Mouse (Mus musculus) C2C12 (cell line): ENCODE data around the gene Rab13. TPM values are rescaled to one million over a fixed set of nuclear protein-coding genes. Genes with fewer than 3 reads are reported as not detected.

Source experiments
- H3K27me3 ChIP-seq: one replicate; pipeline ENCODE4 v1.6.1; 2011; ENCODE audit not compliant: control insufficient read depth, insufficient read depth, insufficient read length
- H3K36me3 ChIP-seq: one replicate; pipeline ENCODE4 v1.6.1; 2011; ENCODE audit not compliant: control insufficient read depth, insufficient read depth
- H3K4me3 ChIP-seq: one replicate; pipeline ENCODE4 v1.5.1; 2011; ENCODE audit warnings: mild to moderate bottlenecking, control low read depth; ENCODE audit not compliant: poor library complexity, insufficient read depth, severe bottlenecking
- H3K79me2 ChIP-seq: one replicate; pipeline ENCODE4 v1.6.1; 2011; ENCODE audit not compliant: control insufficient read depth, insufficient read depth
- H3K79me3 ChIP-seq: one replicate; pipeline ENCODE4 v1.6.1; 2011; ENCODE audit warnings: low read depth, control low read depth
- H3ac ChIP-seq: one replicate; pipeline ENCODE3; 2011; ENCODE audit warnings: low read depth; ENCODE audit not compliant: control insufficient read depth, insufficient read length
- CEBPB ChIP-seq: IDR thresholded peaks from one replicate; pipeline ENCODE4 v1.6.1; 2011; ENCODE audit warnings: low read depth, mild to moderate bottlenecking, control low read depth, moderate library complexity
- CTCF ChIP-seq: IDR thresholded peaks from one replicate; pipeline ENCODE4 v1.5.1; 2011; ENCODE audit not compliant: control insufficient read depth, insufficient read depth, insufficient read length
- FOSL1 ChIP-seq: IDR thresholded peaks from one replicate; pipeline ENCODE4 v1.8.0; 2011; ENCODE audit warnings: mild to moderate bottlenecking, low read length; ENCODE audit not compliant: poor library complexity, insufficient read depth, severe bottlenecking
- MAX ChIP-seq: IDR thresholded peaks from one replicate; pipeline ENCODE4 v1.6.1; 2011; ENCODE audit warnings: mild to moderate bottlenecking, control low read depth
- MYOD1 ChIP-seq: IDR thresholded peaks from one replicate; pipeline ENCODE4 v1.6.1; 2011; ENCODE audit warnings: low read depth; ENCODE audit not compliant: control insufficient read depth, insufficient read length
- MYOG ChIP-seq: IDR thresholded peaks from one replicate; pipeline ENCODE4 v1.6.1; 2011; ENCODE audit not compliant: control insufficient read depth, insufficient read length; ENCODE audit errors: extremely low read depth
- USF1 ChIP-seq: IDR thresholded peaks from one replicate; pipeline ENCODE4 v1.6.1; 2011; ENCODE audit warnings: low read depth, mild to moderate bottlenecking, control low read depth, moderate library complexity
- polyA plus RNA-seq: library from polyadenylated mRNA; unstranded; fragments of >200 nt; fragmentation: generic; extraction: Trizol; gene quantifications from one replicate; pipeline ENCODE4 v1.2.1, GENCODE M21; 2012; ENCODE audit warnings: missing spikeins

The Rab13 gene
- polyA plus RNA-seq, 1 experiment, result 28.2 TPM

DNA sequence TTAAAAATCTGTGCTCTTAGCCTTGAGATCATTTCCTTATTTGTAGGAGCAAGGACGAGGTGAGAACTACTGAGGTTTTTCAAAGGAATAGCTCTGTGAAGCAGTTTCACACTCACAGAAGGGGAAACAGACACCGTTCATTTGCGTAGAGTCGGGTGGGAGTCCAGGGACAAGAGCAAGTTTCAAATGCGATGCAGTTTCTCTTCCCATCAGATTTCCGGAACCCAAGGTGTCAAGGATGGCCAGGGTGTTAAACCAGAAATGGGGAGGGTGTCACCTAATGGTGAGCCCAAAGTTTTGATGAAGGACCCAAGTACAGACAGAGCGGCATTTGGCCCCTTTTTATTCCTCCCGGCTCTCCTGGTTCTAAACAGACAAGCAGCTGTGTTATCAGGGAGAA lies 17.6 kb downstream of the Rab13 start:
- Histone ChIP-seq H3K27me3 (no peaks in the 10 kb centered on the region), H3K36me3 (peaks cover 21% of the 10 kb centered on the region), H3K4me3 (peak overlapping the region; percentile 85), H3K79me3 (peaks cover 3% of the 10 kb centered on the region), H3K79me2 (peaks cover 16% of the 10 kb centered on the region), H3ac (peak overlapping the region; percentile 70)
- TF ChIP-seq USF1 (no peak), MAX (no peak), MYOD1 (no peak), MYOG (no peak), CEBPB (no peak), CTCF (no peak), FOSL1 (no peak)

DNA sequence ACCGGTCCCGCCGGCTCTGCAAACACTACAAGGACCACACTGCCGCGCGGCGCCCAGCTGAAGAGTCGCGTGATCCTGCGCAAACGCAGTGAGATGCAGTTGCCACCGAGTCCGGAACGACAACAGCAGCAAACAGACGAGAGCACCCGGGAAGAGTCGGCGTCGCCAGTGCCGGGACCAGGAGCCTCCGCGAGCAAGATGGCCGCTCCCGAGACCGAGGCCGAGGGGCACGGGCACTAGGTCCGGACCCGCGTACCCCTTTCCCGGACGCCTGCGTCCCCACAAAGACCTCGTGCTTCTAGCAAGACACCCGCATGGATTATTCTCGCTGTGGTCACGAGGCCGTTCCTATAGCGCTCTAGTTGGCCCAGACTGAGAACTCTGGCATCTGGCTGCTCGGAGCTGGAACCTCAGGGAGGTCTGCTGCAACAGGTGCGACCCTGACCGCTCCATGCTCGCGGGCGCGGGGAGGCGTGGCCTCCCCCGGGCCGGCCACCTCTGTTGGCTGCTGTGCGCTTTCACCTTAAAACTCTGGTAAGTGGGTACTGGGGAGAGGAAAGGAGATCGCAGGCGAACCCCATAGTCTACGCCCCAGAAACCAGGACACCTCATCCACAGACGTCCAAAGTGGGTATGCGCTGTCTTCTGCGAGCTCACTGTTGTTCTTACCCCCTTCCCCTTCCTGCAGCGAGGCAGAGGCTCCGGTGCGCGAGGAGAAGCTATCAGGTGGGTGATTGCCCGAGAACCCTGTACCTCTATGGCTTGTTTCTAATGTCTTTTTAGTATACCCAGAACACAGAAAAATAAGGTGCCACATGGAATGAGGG lies 18.2 kb downstream of the Rab13 start, which contains the start of gene Jtb:
Gene Jtb (plus strand): TSS at position 91 of the 827 bp plus-strand sequence.
- Histone ChIP-seq H3K79me2 (peaks cover 16% of the 10 kb centered on the region), H3K36me3 (peaks cover 21% of the 10 kb centered on the region), H3K27me3 (no peaks in the 10 kb centered on the region), H3K79me3 (peaks cover 3% of the 10 kb centered on the region), H3K4me3 (peak within 1 kb of the TSS; percentile 85), H3ac (peak within 1 kb of the TSS; percentile 70)
- no peak for TF ChIP-seq MYOG
- peak; percentile 58 for TF ChIP-seq MYOD1
- TF ChIP-seq FOSL1, result no peak
- TF ChIP-seq CTCF, result no peak
- peak; percentile 76 for TF ChIP-seq MAX
- TF ChIP-seq CEBPB, result no peak
- peak; percentile 71 for TF ChIP-seq USF1

DNA sequence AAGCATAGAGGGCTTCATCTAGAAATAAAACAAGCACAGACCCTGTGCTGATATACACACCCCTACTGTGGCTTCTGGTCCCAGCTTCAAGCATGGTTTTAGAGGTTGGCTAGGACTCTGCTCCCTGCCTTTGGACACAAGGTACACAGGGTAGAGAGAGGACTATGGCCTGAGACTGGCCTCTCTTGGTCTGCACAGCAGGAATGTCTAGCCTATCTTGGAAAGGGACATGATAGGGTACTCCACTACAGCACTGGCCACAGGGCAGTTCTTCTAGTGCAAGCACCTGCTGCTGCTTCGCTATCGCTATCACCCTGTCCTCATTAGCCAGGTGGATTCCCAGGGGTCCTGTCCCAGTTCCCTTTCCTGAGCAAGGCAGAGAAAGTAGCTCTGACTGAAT lies 27.8 kb downstream of the Rab13 start:
- Histone ChIP-seq H3K27me3 (no peaks in the 10 kb centered on the region), H3K36me3 (no peaks in the 10 kb centered on the region), H3K79me2 (no peaks in the 10 kb centered on the region), H3K79me3 (no peaks in the 10 kb centered on the region), H3K4me3 (no peak overlapping the region), H3ac (no peak overlapping the region)
- TF ChIP-seq CTCF (no peak), USF1 (no peak), CEBPB (no peak), MYOG (no peak), FOSL1 (no peak), MAX (no peak), MYOD1 (no peak)

DNA sequence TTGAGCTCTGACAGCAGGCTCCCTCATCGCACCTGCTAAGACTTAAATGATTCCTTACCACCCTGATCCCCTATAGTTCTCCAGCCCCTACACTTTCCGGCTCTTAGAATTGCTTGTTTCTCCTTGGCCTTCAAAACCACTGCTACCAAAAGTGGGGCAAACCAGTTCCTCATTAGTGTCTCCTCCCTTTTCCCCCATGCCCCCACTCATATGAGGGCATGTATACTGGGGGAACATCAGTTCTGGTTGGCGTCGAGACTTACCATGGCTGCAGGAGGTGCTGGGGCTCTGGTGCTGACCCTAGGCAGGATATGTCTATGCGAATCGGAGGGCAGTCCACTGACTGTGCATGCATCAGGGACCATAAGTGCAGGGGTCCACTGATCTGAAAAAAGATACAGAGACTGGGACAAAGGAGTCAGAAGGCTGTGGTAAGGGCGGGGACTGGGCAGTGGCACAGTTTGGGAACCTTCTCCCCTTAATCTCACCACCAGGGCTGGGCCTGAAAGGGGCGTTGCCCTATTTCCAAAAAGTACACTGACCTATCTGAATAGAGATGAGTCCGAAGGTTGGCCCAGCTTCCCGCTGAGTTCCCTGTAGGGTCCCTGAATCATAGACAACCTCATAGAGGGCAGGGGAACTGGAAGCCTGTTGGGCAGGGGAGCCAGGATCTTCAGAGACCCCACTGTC lies 28.3 kb downstream of the Rab13 start:
- no peak overlapping the region for H3K4me3 ChIP-seq
- H3ac ChIP-seq, result no peak overlapping the region
- TF ChIP-seq MYOD1 (no peak), CTCF (no peak), MYOG (no peak), FOSL1 (no peak), USF1 (no peak), MAX (no peak), CEBPB (no peak)
- H3K27me3 ChIP-seq, result no peaks in the 10 kb centered on the region
- H3K36me3 ChIP-seq, result no peaks in the 10 kb centered on the region
- no peaks in the 10 kb centered on the region for H3K79me2 ChIP-seq
- no peaks in the 10 kb centered on the region for H3K79me3 ChIP-seq

DNA sequence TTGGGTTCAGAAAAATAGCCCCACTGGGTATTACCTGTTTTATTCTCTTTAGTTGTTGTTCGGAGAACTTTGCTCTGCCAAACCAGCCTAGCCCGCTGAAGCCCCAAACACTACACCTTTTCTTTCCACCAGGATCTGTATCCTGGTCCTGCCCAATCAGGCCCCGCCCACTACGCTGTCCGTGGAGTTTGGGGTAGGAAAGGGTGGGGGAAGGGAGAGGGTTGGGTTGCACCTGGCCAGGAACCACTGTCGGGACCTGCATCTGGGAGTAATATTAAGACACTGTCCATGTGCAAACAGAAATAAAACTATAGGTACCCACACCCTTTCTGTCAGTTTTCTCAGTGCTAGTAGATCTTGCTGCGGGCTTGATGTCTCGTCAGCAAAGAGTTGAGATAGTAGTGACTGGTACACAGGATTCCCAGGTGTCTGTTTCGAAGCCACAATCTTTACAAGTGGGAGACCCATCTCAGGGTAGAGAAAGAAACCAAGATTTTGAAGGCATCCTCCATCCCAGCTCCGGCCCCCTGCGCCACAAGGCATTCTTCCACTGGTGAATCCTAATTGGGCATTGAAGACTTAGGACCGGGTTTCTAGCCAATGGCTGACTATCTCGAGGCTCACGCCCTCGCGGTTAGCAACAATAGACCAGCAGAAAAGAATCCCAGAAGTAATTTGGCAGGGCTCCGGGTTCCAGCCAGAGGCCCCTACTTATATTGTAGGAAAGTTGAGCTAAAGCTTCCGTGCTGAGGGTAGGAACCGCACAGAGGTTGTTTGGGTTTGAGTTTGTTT lies 29.7 kb downstream of the Rab13 start, which contains the start of gene Creb3l4:
Gene Creb3l4 (minus strand): TSS at position 529 of the 792 bp plus-strand sequence.
- Histone ChIP-seq H3K36me3 (no peaks in the 10 kb centered on the region), H3K4me3 (no peak within 1 kb of the TSS), H3K27me3 (no peaks in the 10 kb centered on the region), H3ac (no peak within 1 kb of the TSS), H3K79me3 (no peaks in the 10 kb centered on the region), H3K79me2 (peaks cover 2% of the 10 kb centered on the region)
- no peak for TF ChIP-seq MAX
- no peak for TF ChIP-seq CEBPB
- no peak for TF ChIP-seq MYOD1
- no peak for TF ChIP-seq CTCF
- TF ChIP-seq USF1, result no peak
- TF ChIP-seq MYOG, result no peak
- TF ChIP-seq FOSL1, result no peak
